Mouse (Mus musculus): Measurements from ENCODE around the gene Casc3.

DNA sequence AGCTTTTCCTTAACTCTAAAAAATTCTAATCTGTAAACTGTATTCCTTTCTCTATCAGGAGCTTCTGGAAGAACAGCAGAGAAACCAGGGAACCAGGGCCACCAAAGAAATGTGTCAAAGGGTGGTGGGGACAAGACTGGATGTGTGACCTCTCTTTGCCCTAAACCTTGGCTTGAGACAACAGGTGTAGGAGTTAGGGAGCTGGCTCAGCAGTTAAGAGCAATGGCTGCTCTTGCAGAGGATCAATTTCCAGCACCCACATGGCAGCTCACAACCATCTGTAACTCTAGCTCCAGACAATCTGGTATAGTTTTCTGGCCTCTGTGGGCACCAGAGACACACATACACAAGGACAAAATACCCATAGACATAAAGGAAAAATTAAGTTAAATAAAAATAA is 26.8 kb upstream of the Casc3 start:
- TF ChIP-seq CTCF (IDR thresholded peaks at IDR 0.05; ENCODE audit: extremely low read depth, insufficient read depth, low read length) (no peak), POLR2A (IDR thresholded peaks at IDR 0.05; ENCODE audit: extremely low read depth, insufficient read depth, low read length) (no peak)

Data from cortical plate, adult 2 months (tissue).